Mouse (Mus musculus): Measurements from ENCODE around the gene Vasp.

DNA sequence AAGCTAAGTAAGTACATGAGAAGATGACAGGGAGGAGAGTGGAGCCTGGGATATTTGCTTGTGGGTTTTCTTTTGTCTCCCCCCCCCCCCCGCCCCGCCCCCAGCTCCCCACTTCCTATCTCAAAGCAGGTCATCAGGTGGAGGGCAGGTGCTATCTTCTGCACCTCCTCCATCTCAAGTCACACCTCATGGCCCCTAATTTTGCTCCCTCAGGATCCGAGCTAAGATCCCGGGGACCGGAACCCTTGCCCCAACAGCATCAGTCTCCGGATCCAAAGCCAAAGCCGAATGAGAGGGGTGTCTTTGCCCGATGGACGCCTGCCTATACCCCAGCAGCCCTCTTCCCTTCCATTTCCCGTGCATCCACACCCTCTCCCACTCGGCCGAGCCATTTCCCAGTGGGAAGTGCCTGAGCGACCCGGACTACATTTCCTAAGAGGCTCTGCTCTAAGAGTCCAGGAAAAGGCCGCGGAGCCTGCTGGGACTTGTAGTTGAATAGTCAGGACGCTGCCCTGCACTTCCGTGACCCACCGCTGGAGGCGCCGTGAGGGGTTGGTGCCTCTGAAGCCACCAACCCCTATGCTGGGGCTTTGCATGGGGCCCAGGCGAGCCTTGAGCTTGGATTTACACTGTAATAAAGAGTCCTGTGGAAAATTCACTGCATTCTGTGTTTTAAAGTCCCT is 24.0 kb upstream of the Vasp start:
- TF ChIP-seq CTCF (IDR thresholded peaks at IDR 0.05; ENCODE audit: borderline replicate concordance, control insufficient read depth, extremely low read depth, insufficient read depth, low read length, poor library complexity) (peak; percentile 95), POLR2A (IDR thresholded peaks at IDR 0.05; ENCODE audit: control insufficient read depth, extremely low read depth, insufficient read depth, low read length, poor library complexity) (0 out of 2 replicates have a peak, but pooled peaks have one; percentile 26)

All from thymus, adult 2 months (tissue).